Mouse (Mus musculus): ENCODE measurements around the gene Cep290.

DNA sequence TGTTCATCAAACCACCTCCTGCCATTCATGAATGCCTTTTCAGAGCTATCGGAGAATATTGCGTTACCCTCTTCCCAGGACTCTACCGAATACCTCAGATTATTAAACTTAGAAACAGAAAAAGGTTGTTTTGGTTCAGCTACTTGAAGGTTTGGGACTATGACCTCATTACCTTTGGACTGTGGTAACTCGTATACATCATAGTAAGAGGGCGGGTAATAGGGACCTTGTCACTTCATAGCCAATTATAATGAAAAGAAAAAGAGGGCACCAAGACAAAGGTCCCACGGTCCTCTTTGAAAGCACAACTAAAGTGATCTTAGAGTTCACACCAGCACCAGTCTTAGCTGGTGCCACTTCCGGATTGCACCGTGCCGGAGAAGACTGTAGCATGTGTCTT, 35.0 kb downstream of the Cep290 start:
- TF ChIP-seq CTCF (IDR thresholded peaks at IDR 0.05; ENCODE audit: low read depth) (no peak), EP300 (optimal IDR thresholded peaks at IDR 0.05) (no peak)
